Mouse (Mus musculus) lung, postnatal 0 days (tissue): ENCODE data around the gene Stxbp6.

Source experiments
- CTCF ChIP-seq: IDR thresholded peaks from 2 replicates; pipeline ENCODE4 v1.5.1; 2016; ENCODE audit warnings: antibody characterized with exemption, mild to moderate bottlenecking
- EP300 ChIP-seq: IDR thresholded peaks from 2 replicates; pipeline ENCODE4 v1.6.1; 2016; ENCODE audit warnings: antibody characterized with exemption, mild to moderate bottlenecking, control low read depth

GRCm38 (mm10) chr12:44940325-44940724, 134.2 kb downstream of the Stxbp6 start:
- TF ChIP-seq CTCF (no peak), EP300 (no peak)
